Mouse (Mus musculus) gastrocnemius, postnatal 4 days (tissue): Measurements from ENCODE around the gene Csad. TPM values are rescaled to one million over a fixed set of nuclear protein-coding genes. Genes with fewer than 3 reads are reported as not detected.

ENCODE experiments used
- DNase-seq, 2 experiments: peaks; one replicate each; pipeline ENCODE4 v3.0.0; 2021 to 2022; ENCODE audit warnings: low spot score in 2 of 2, mixed read lengths in 2 of 2
- total RNA-seq, 2 experiments: library from RNA; stranded (reverse); gene quantifications; 2 replicates each; pipeline ENCODE4 v1.2.3; 2021

The Csad gene
- total RNA-seq, 2 experiments from 2014 or later = 41.0 to 43.5 TPM

DNA sequence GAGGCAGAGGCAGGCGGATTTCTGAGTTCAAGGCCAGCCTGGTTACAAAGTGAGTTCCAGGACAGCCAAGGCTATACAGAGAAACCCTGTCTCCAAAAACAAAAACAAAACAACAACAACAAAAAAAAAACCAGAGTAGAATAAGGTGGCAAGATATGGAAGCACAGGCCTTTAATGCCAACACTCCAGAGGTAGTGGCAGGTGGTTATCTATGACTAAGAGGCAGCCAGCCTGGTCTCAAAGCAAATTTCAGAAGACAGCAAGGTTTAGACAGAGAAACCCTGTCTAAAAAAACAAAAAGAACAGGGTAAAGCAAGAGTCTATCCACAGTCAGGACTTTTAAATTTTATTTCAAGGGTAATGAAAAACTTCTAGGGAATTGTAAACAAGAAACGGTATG lies 69.8 kb downstream of the Csad start:
- no peak for DNase-seq

- DNase-seq = no peak
Measured at GRCm38 (mm10) chr15:102133314-102133713, 71.2 kb downstream of the Csad start.

Other genes with a start within 250 kb of the Csad start
- 1 to 10 TPM; 4.0 to 4.7 TPM for gene Krt8, start 200.2 kb downstream of the Csad start, total RNA-seq
- gene Krt18, start 176.5 kb downstream of the Csad start, total RNA-seq = 1 to 10 TPM; 2.3 to 5.8 TPM
- gene Eif4b, start 131.0 kb downstream of the Csad start, total RNA-seq = 100 to 1,000 TPM; 182 to 199 TPM
- gene Tns2, start 104.3 kb downstream of the Csad start, total RNA-seq = 10 to 100 TPM; 58.7 to 59.5 TPM
- gene Spryd3, start 68.5 kb downstream of the Csad start, total RNA-seq = 10 to 100 TPM; 21.1 to 26.7 TPM
- 10 to 100 TPM; 80.3 to 91.9 TPM for gene Igfbp6, start 60.4 kb downstream of the Csad start, total RNA-seq
- under 1 TPM; 0.18 to 0.39 TPM for gene Soat2, start 54.2 kb downstream of the Csad start, total RNA-seq
- 10 to 100 TPM; 56.8 to 66.8 TPM for gene Zfp740, start 1.5 kb downstream of the Csad start, total RNA-seq
- 1 to 10 TPM; 1.3 to 2.1 TPM for gene Itgb7, start 27.2 kb upstream of the Csad start, total RNA-seq
- 10 to 100 TPM; 21.3 to 27.8 TPM for gene Rarg, start 52.8 kb upstream of the Csad start, total RNA-seq
- not detected for gene Gm9918, start 65.8 kb upstream of the Csad start, total RNA-seq
- 10 to 100 TPM; 18.9 to 20.0 TPM for gene Mfsd5, start 74.7 kb upstream of the Csad start, total RNA-seq
- 10 to 100 TPM; 13.0 to 20.5 TPM for gene Espl1, start 91.5 kb upstream of the Csad start, total RNA-seq
- 100 to 1,000 TPM; 331 to 348 TPM for gene Pfdn5, start 121.4 kb upstream of the Csad start, total RNA-seq
- gene Myg1, start 127.0 kb upstream of the Csad start, total RNA-seq = 10 to 100 TPM; 31.0 to 35.1 TPM
- gene Aaas, start 146.0 kb upstream of the Csad start, total RNA-seq = 10 to 100 TPM; 14.0 to 14.3 TPM
- under 1 TPM; 0.18 to 0.22 TPM for gene Sp7, start 162.5 kb upstream of the Csad start, total RNA-seq
- 10 to 100 TPM; 54.9 to 69.9 TPM for gene Sp1, start 201.4 kb upstream of the Csad start, total RNA-seq
- 1 to 10 TPM; 3.6 to 3.9 TPM for gene Amhr2, start 240.6 kb upstream of the Csad start, total RNA-seq